Mouse (Mus musculus): ENCODE data around the gene Slc35e2.

- TF ChIP-seq CTCF (IDR thresholded peaks at IDR 0.05; ENCODE audit: low read depth, low read length) (no peak), POLR2AphosphoS5 (IDR thresholded peaks at IDR 0.05; ENCODE audit: insufficient replicate concordance, low read depth, low read length) (no peak), GATA2 (IDR thresholded peaks at IDR 0.05; ENCODE audit: borderline replicate concordance, low read depth, low read length) (no peak), GATA1 (IDR thresholded peaks at IDR 0.05; ENCODE audit: borderline replicate concordance, low read length) (no peak)
Measured at GRCm38 (mm10) chr4:155589356-155589755, 11.9 kb upstream of the Slc35e2 start.

All from G1E (cell line).